Mouse (Mus musculus) kidney, postnatal 0 days (tissue): ENCODE data around the gene Slc2a9. TPM values are rescaled to one million over a fixed set of nuclear protein-coding genes. Genes with fewer than 3 reads are reported as not detected.

Source experiments
- ATAC-seq: fragments of 200-750 bp; cut with Nextera tagmentation; replicated peaks from 2 replicates; pipeline ENCODE4 v1.8.0; 2017; ENCODE audit warnings: low read depth, moderate number of reproducible peaks, moderate TSS enrichment, moderate library complexity; ENCODE audit not compliant: low FRiP score
- DNase-seq: peaks from one replicate; pipeline ENCODE4 v3.0.0-alpha.2; 2016; ENCODE audit warnings: low spot score
- H3K27ac ChIP-seq: fragments of 300-500 bp; sonication (generic); 2 replicates; pipeline ENCODE4 v1.5.1; 2014; ENCODE audit warnings: mild to moderate bottlenecking
- H3K27me3 ChIP-seq: fragments of 300-500 bp; sonication (generic); 2 replicates; pipeline ENCODE4 v1.6.1; 2014; ENCODE audit warnings: low read length, mixed read lengths; ENCODE audit not compliant: insufficient read depth
- H3K36me3 ChIP-seq: fragments of 300-500 bp; sonication (generic); 2 replicates; pipeline ENCODE4 v1.6.1; 2014; ENCODE audit warnings: low read length, mixed read lengths; ENCODE audit not compliant: insufficient read depth
- H3K4me1 ChIP-seq: fragments of 300-500 bp; sonication (generic); replicated peaks from 2 replicates; pipeline ENCODE4 v1.6.1; 2014; ENCODE audit warnings: antibody characterized with exemption, low read length, mixed read lengths; ENCODE audit not compliant: insufficient read depth
- H3K4me2 ChIP-seq: fragments of 300-500 bp; sonication (generic); 2 replicates; pipeline ENCODE4 v1.6.1; 2014; ENCODE audit warnings: mild to moderate bottlenecking, low read length, moderate library complexity, mixed read lengths
- H3K4me3 ChIP-seq: fragments of 300-500 bp; sonication (generic); replicated peaks from 2 replicates; pipeline ENCODE4 v1.5.1; 2014; ENCODE audit warnings: low read depth, low read length
- H3K9ac ChIP-seq: fragments of 300-500 bp; sonication (generic); 2 replicates; pipeline ENCODE4 v1.6.1; 2014; ENCODE audit warnings: low read depth, low read length
- H3K9me3 ChIP-seq: fragments of 300-500 bp; sonication (generic); replicated peaks from 2 replicates; pipeline ENCODE4 v1.6.1; 2016; ENCODE audit warnings: low read length, inconsistent platforms, mixed read lengths
- CTCF ChIP-seq: IDR thresholded peaks from 2 replicates; pipeline ENCODE4 v1.5.1; 2016; ENCODE audit warnings: antibody characterized with exemption, low read depth, mild to moderate bottlenecking, moderate library complexity
- WGBS: fragments of 180-500 bp; shearing (Covaris S2); extraction: QIAGEN DNeasy Blood & Tissue Kit; methylation state at CpG from one replicate; pipeline ENCODE4 v1.1.7; 2014; 5-methylcytosine and 5-hydroxymethylcytosine counted together
- polyA plus RNA-seq: library from polyadenylated mRNA; unstranded; fragments of >200 nt; fragmentation: Nextera tagmentation; extraction: Ambion mirVana; gene quantifications from 2 replicates; pipeline ENCODE4 v1.2.1, GENCODE M21; 2015

The Slc2a9 gene
- polyA plus RNA-seq: 2.9 and 3.5 TPM in 2 replicates

GRCm38 (mm10) chr5:38502992-38503391 lies at the start of gene Slc2a9:
Slc2a9 (minus strand) TSS chr5:38503143.
- no peaks in the 10 kb centered on the region for H3K36me3 ChIP-seq
- no peak for ATAC-seq
- no peak within 1 kb of the TSS for H3K4me2 ChIP-seq
- no peak within 1 kb of the TSS for H3K9ac ChIP-seq
- no peaks in the 10 kb centered on the region for H3K27me3 ChIP-seq
- WGBS: 88% methylated on average over 4 of the region's 4 CpGs
- no peaks in the 10 kb centered on the region for H3K4me1 ChIP-seq
- no peak within 1 kb of the TSS for H3K27ac ChIP-seq
- H3K4me3 ChIP-seq: no peak within 1 kb of the TSS
- H3K9me3 ChIP-seq: no peaks in the 10 kb centered on the region
- no peak for DNase-seq
- TF ChIP-seq CTCF: no peak

- H3K36me3 ChIP-seq: peaks cover 31% of the 10 kb centered on the region
- no peak for TF ChIP-seq CTCF
- H3K9ac ChIP-seq: no peak overlapping the region
- H3K9me3 ChIP-seq: no peaks in the 10 kb centered on the region
- no peaks in the 10 kb centered on the region for H3K27me3 ChIP-seq
- peaks cover 7% of the 10 kb centered on the region; the same call in 1 of the 2 replicates for H3K4me1 ChIP-seq
- no peak overlapping the region for H3K4me2 ChIP-seq
- DNase-seq (no peak), ATAC-seq (no peak)
- no peak overlapping the region for H3K4me3 ChIP-seq
- 85% methylated on average over 3 of the region's 3 CpGs for WGBS
- H3K27ac ChIP-seq: no peak overlapping the region
Observed at GRCm38 (mm10) chr5:38552615-38553014, 49.7 kb upstream of the Slc2a9 start.

GRCm38 (mm10) chr5:38550221-38550768 lies 47.4 kb upstream of the Slc2a9 start:
- WGBS: 77% methylated on average over 1 of the region's 1 CpGs
- Histone ChIP-seq H3K36me3 (peaks cover 44% of the 10 kb centered on the region), H3K4me1 (peaks cover 7% of the 10 kb centered on the region; the same call in 1 of the 2 replicates), H3K4me3 (no peak overlapping the region), H3K27ac (peak overlapping the region; percentile 37), H3K4me2 (no peak overlapping the region), H3K27me3 (no peaks in the 10 kb centered on the region), H3K9me3 (no peaks in the 10 kb centered on the region), H3K9ac (no peak overlapping the region)
- TF ChIP-seq CTCF: no peak
- DNase-seq (no peak), ATAC-seq (no peak)

GRCm38 (mm10) chr5:38549461-38549909 lies 46.5 kb upstream of the Slc2a9 start:
- H3K36me3 ChIP-seq: peaks cover 51% of the 10 kb centered on the region
- TF ChIP-seq CTCF: no peak
- peak; percentile 66 for DNase-seq

GRCm38 (mm10) chr5:38547375-38547774 lies 44.4 kb upstream of the Slc2a9 start:
- H3K27me3 ChIP-seq: no peaks in the 10 kb centered on the region
- H3K9me3 ChIP-seq: no peaks in the 10 kb centered on the region
- TF ChIP-seq CTCF: no peak
- 45% methylated on average over 6 of the region's 6 CpGs for WGBS
- DNase-seq: no peak
- ATAC-seq: no peak
- H3K36me3 ChIP-seq: peaks cover 67% of the 10 kb centered on the region
- peaks cover 7% of the 10 kb centered on the region; the same call in 1 of the 2 replicates for H3K4me1 ChIP-seq
- H3K4me2 ChIP-seq: no peak overlapping the region
- no peak overlapping the region for H3K9ac ChIP-seq
- H3K27ac ChIP-seq: no peak overlapping the region
- H3K4me3 ChIP-seq: no peak overlapping the region

More at GRCm38 (mm10) chr5:38549461-38549909, 46.5 kb upstream of the Slc2a9 start:
- WGBS: 50% methylated on average over 3 of the region's 3 CpGs
- Histone ChIP-seq H3K27me3 (no peaks in the 10 kb centered on the region), H3K4me2 (no peak overlapping the region), H3K4me1 (peaks cover 7% of the 10 kb centered on the region; the same call in 1 of the 2 replicates), H3K4me3 (no peak overlapping the region), H3K27ac (peak overlapping the region; percentile 37), H3K9me3 (no peaks in the 10 kb centered on the region), H3K9ac (no peak overlapping the region)
- no peak for ATAC-seq

- 38% methylated on average over 5 of the region's 5 CpGs for WGBS
- Histone ChIP-seq H3K4me1 (peaks cover 4% of the 10 kb centered on the region; the same call in 1 of the 2 replicates), H3K9ac (no peak overlapping the region), H3K36me3 (peaks cover 77% of the 10 kb centered on the region), H3K27me3 (no peaks in the 10 kb centered on the region), H3K9me3 (no peaks in the 10 kb centered on the region), H3K27ac (no peak overlapping the region), H3K4me3 (no peak overlapping the region), H3K4me2 (no peak overlapping the region)
- DNase-seq (no peak), ATAC-seq (no peak)
- TF ChIP-seq CTCF: no peak
Observed at GRCm38 (mm10) chr5:38544423-38545415, 41.8 kb upstream of the Slc2a9 start.
